Mouse (Mus musculus) c-Kit-positive CD71-negative TER-119-negative erythroid progenitor cells, embryonic 14.5 days (primary cell): Measurements from ENCODE around the gene Smg1.

ENCODE experiments used
- DNase-seq: peaks from one replicate; pipeline ENCODE4 v3.0.0-alpha.2; 2013; ENCODE audit warnings: low read depth

Gene Smg1

GRCm38 (mm10) chr7:118141271-118141670, 102.2 kb downstream of the Smg1 start:
- DNase-seq: no peak

GRCm38 (mm10) chr7:118135128-118135527, 108.3 kb downstream of the Smg1 start:
- DNase-seq: no peak

- DNase-seq: peak; percentile 96
These were observed 113.9 kb downstream of the Smg1 start, which contains the start of gene Arl6ip1 for GRCm38 (mm10) chr7:118129430-118130041. Gene Arl6ip1 (minus strand): TSS chr7:118129662.

GRCm38 (mm10) chr7:118128925-118129429, 114.5 kb downstream of the Smg1 start:
- DNase-seq: no peak

- DNase-seq: no peak
These were observed 117.1 kb downstream of the Smg1 start for GRCm38 (mm10) chr7:118126219-118126875.

GRCm38 (mm10) chr7:118125736-118126135, 117.7 kb downstream of the Smg1 start:
- no peak for DNase-seq

GRCm38 (mm10) chr7:118123512-118124411, 119.7 kb downstream of the Smg1 start:
- DNase-seq: no peak

GRCm38 (mm10) chr7:118122235-118122634, 121.2 kb downstream of the Smg1 start:
- no peak for DNase-seq

- no peak for DNase-seq
These were observed 122.8 kb downstream of the Smg1 start for GRCm38 (mm10) chr7:118120654-118121053.

- DNase-seq: no peak
These were observed 123.5 kb downstream of the Smg1 start for GRCm38 (mm10) chr7:118119946-118120345.

GRCm38 (mm10) chr7:118119142-118119541, 124.3 kb downstream of the Smg1 start:
- DNase-seq: no peak

GRCm38 (mm10) chr7:118118426-118118825, 125.0 kb downstream of the Smg1 start:
- DNase-seq: no peak

GRCm38 (mm10) chr7:118117539-118118210, 125.8 kb downstream of the Smg1 start:
- DNase-seq: no peak

- DNase-seq: no peak
These were observed 126.5 kb downstream of the Smg1 start for GRCm38 (mm10) chr7:118116787-118117538.

- DNase-seq: peak; percentile 94
These were observed 127.4 kb downstream of the Smg1 start, which contains the start of gene Rps15a for GRCm38 (mm10) chr7:118115877-118116568. Gene Rps15a (minus strand): TSS chr7:118116188.

- DNase-seq: no peak
These were observed 128.0 kb downstream of the Smg1 start for GRCm38 (mm10) chr7:118115533-118115876.

GRCm38 (mm10) chr7:118113541-118114297, 129.8 kb downstream of the Smg1 start:
- no peak for DNase-seq

- no peak for DNase-seq
These were observed 132.3 kb downstream of the Smg1 start for GRCm38 (mm10) chr7:118111128-118111527.

GRCm38 (mm10) chr7:118107671-118108070, 135.8 kb downstream of the Smg1 start:
- DNase-seq: no peak
